Mouse (Mus musculus): ENCODE data around the gene Baz2a.

Gene Baz2a

GRCm38 (mm10) chr10:128175996-128176755 is 84.8 kb downstream of the Baz2a start:
- DNase-seq (ENCODE audit: low read depth, low spot score) = no peak

GRCm38 (mm10) chr10:128177316-128177715 is 85.9 kb downstream of the Baz2a start:
- no peak for DNase-seq (ENCODE audit: low read depth, low spot score)

All from WW6 (cell line).